Mouse (Mus musculus) embryonic facial prominence, embryonic 15.5 days (tissue): ENCODE results near the gene Rnf216. TPM values are rescaled to one million over a fixed set of nuclear protein-coding genes. Genes with fewer than 3 reads are reported as not detected.

Experiments used
- ATAC-seq: fragments of 200-750 bp; cut with Nextera tagmentation; 2 replicates; pipeline ENCODE4 v1.8.0; 2017; ENCODE audit warnings: low read depth, moderate TSS enrichment; ENCODE audit not compliant: insufficient number of reproducible peaks, low FRiP score, low TSS enrichment
- H3K27ac ChIP-seq: fragments of 300-500 bp; sonication (generic); replicated peaks from 2 replicates; pipeline ENCODE4 v1.5.1; 2015; ENCODE audit warnings: mild to moderate bottlenecking, inconsistent platforms
- H3K27me3 ChIP-seq: fragments of 300-500 bp; sonication (generic); 2 replicates; pipeline ENCODE4 v1.6.1; 2015; ENCODE audit warnings: inconsistent platforms
- H3K36me3 ChIP-seq: fragments of 300-500 bp; sonication (generic); 2 replicates; pipeline ENCODE4 v1.6.1; 2015; ENCODE audit warnings: mild to moderate bottlenecking, inconsistent platforms
- H3K4me1 ChIP-seq: fragments of 300-500 bp; sonication (generic); 2 replicates; pipeline ENCODE4 v1.6.1; 2015; ENCODE audit warnings: inconsistent platforms
- H3K4me2 ChIP-seq: fragments of 300-500 bp; sonication (generic); replicated peaks from 2 replicates; pipeline ENCODE4 v1.6.1; 2015; ENCODE audit warnings: mild to moderate bottlenecking, inconsistent platforms
- H3K4me3 ChIP-seq: fragments of 300-500 bp; sonication (generic); replicated peaks from 2 replicates; pipeline ENCODE4 v1.5.1; 2015; ENCODE audit warnings: mild to moderate bottlenecking, inconsistent platforms
- H3K9ac ChIP-seq: fragments of 300-500 bp; sonication (generic); 2 replicates; pipeline ENCODE4 v1.6.1; 2015; ENCODE audit warnings: inconsistent platforms
- H3K9me3 ChIP-seq: fragments of 300-500 bp; sonication (generic); replicated peaks from 2 replicates; pipeline ENCODE4 v1.6.1; 2016; ENCODE audit warnings: inconsistent platforms
- WGBS: fragments of 180-500 bp; shearing (Covaris S2); methylation state at CpG from one replicate; pipeline ENCODE4 v1.1.7; 2015; 5-methylcytosine and 5-hydroxymethylcytosine counted together
- polyA plus RNA-seq: library from polyadenylated mRNA; unstranded; fragments of >200 nt; fragmentation: Nextera tagmentation; extraction: Ambion mirVana; gene quantifications from 2 replicates; pipeline ENCODE4 v1.2.1, GENCODE M21; 2015

Rnf216 gene
- polyA plus RNA-seq, 1 experiment from 2014 or later, result 41.2 TPM

DNA sequence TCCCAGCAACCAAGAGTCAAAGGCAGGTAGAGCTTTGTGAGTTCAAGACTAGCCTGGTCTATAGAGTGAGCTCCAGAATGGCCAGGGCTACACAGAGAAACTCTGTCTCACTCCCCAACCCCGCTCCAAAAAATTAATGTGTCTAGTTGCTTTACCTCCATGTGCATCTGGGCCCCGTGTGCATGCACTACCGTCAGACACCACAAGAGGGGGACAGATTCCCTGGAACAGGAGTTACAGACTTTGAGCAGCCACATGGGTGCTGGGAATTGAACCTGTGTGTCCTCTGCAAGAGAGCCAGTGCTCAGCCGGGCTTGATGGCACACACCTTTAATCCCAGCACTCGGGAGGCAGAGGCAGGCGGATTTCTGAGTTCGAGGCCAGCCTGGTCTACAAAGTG lies 17.5 kb upstream of the Rnf216 start:
- Histone ChIP-seq H3K4me3 (no peak overlapping the region), H3K4me1 (no peaks in the 10 kb centered on the region), H3K4me2 (no peak overlapping the region), H3K27me3 (no peaks in the 10 kb centered on the region), H3K27ac (no peak overlapping the region), H3K9me3 (no peaks in the 10 kb centered on the region), H3K36me3 (no peaks in the 10 kb centered on the region), H3K9ac (no peak overlapping the region)
- WGBS, result 89% methylated on average over 7 of the region's 7 CpGs
- no peak for ATAC-seq

DNA sequence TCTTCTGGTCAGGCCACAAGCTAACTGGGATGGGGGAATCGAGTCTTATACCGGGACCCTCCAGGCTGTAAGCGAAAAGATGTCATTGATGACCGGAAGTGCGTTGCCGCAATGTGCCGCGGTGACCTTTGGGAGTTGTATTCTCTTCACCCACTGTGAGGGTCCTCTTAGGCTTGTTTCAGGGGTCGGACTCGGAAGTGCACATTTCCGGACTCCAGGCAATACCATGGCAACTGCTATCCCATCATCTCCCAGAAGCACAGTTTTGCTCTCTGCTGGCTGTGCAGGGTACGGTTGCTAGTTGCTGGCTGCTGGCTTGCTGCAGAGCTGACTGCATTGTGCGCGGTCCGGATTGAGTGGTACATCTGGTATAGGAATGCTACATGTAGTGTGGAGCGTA lies 16.3 kb upstream of the Rnf216 start:
- no peak overlapping the region for H3K9ac ChIP-seq
- no peak for ATAC-seq
- no peaks in the 10 kb centered on the region for H3K36me3 ChIP-seq

DNA sequence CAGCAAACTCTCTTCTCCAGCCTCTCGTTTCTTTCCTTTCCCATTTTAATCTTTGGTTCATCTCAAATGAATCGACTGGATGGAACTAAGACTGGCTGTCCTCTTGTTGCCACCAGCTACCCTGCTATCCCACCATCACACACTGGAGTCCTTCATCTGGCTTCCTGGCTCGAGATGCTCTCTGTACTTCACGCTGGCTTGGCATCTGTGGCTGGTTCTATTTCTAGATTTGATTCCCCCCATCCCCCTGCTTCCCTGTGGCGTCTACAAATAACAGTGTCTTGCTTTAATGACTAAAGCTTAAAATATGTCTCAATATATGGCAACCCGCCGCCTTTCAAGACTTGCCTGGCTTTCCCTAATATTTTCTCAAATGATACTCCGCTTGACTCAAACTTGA lies 15.0 kb upstream of the Rnf216 start:
- Histone ChIP-seq H3K27ac (no peak overlapping the region), H3K4me1 (no peaks in the 10 kb centered on the region), H3K27me3 (no peaks in the 10 kb centered on the region), H3K36me3 (no peaks in the 10 kb centered on the region), H3K4me3 (no peak overlapping the region), H3K9ac (no peak overlapping the region), H3K9me3 (no peaks in the 10 kb centered on the region), H3K4me2 (no peak overlapping the region)
- no peak for ATAC-seq
- 72% methylated on average over 8 of the region's 8 CpGs for WGBS

More for the DNA sequence above, 16.3 kb upstream of the Rnf216 start:
- no peak overlapping the region for H3K4me3 ChIP-seq
- H3K9me3 ChIP-seq, result no peaks in the 10 kb centered on the region
- H3K27ac ChIP-seq, result no peak overlapping the region
- H3K4me1 ChIP-seq, result no peaks in the 10 kb centered on the region
- H3K27me3 ChIP-seq, result no peaks in the 10 kb centered on the region
- no peak overlapping the region for H3K4me2 ChIP-seq
- WGBS, result 90% methylated on average over 16 of the region's 16 CpGs

DNA sequence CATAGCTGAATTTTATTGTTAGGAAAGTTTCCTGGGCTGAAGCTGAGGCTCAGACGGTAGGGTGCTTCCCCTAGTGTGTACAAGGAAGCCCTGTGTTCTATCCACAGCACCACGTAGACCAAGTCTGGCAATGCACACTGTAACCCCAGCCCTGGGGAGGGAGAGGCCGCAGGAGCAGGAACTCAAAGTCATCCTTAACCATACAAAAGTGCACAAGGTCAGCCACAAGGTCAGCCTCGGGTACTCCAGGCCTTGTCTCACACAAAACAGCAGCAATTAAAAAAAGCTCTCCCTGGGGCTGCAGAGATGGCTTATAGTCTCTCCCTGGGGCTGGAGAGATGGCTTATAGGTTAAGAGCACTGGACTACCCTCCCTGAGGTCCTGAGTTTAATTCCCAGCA lies 14.1 kb upstream of the Rnf216 start:
- Histone ChIP-seq H3K9ac (no peak overlapping the region), H3K27ac (no peak overlapping the region), H3K9me3 (no peaks in the 10 kb centered on the region), H3K36me3 (no peaks in the 10 kb centered on the region), H3K4me3 (no peak overlapping the region), H3K4me1 (no peaks in the 10 kb centered on the region), H3K27me3 (no peaks in the 10 kb centered on the region), H3K4me2 (no peak overlapping the region)
- no peak for ATAC-seq
- 61% methylated on average over 4 of the region's 4 CpGs for WGBS

GRCm38 (mm10) chr5:143126089-143126488 lies 13.3 kb upstream of the Rnf216 start:
- WGBS, result 91% methylated on average over 9 of the region's 9 CpGs
- no peaks in the 10 kb centered on the region for H3K4me1 ChIP-seq
- no peak overlapping the region for H3K4me2 ChIP-seq
- H3K27ac ChIP-seq, result no peak overlapping the region
- no peaks in the 10 kb centered on the region for H3K27me3 ChIP-seq
- no peak for ATAC-seq
- no peaks in the 10 kb centered on the region for H3K36me3 ChIP-seq
- H3K9ac ChIP-seq, result no peak overlapping the region
- no peak overlapping the region for H3K4me3 ChIP-seq
- H3K9me3 ChIP-seq, result no peaks in the 10 kb centered on the region

GRCm38 (mm10) chr5:143125601-143126000 lies 12.8 kb upstream of the Rnf216 start:
- H3K4me1 ChIP-seq, result no peaks in the 10 kb centered on the region
- WGBS, result 64% methylated on average over 7 of the region's 7 CpGs

DNA sequence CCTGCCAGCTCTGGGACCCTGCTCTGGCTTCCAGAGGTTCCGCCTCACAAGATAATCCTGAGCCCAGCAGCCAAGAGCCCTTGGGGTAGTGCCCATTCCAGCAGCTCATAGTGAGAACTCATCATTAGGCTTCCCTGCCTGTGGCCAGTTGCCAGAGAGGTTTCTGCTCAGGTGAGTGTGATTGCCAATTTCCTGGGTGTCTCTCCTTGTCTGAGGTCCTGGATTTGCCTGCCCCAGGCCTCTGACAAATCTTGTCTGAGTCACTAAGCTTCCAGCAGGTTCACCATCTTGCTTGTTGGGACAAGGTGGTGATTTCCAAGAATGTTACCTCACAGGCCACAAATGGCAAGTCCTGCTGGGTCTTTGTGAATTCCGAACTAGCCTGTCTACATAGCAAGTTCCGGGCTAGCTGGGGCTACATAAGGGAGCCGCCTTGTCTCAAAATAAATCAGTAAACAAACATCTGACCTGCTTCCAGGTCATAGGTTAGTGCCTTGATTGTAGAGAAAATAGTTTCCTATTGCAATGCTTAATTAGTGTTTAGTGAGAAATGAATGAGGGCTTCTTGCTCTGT lies 12.1 kb upstream of the Rnf216 start:
- Histone ChIP-seq H3K9ac (no peak overlapping the region), H3K36me3 (no peaks in the 10 kb centered on the region), H3K4me1 (no peaks in the 10 kb centered on the region), H3K27ac (no peak overlapping the region), H3K9me3 (no peaks in the 10 kb centered on the region), H3K27me3 (no peaks in the 10 kb centered on the region), H3K4me2 (no peak overlapping the region), H3K4me3 (no peak overlapping the region)
- WGBS, result 68% methylated on average over 4 of the region's 4 CpGs
- no peak for ATAC-seq

More at GRCm38 (mm10) chr5:143125601-143126000, 12.8 kb upstream of the Rnf216 start:
- no peaks in the 10 kb centered on the region for H3K36me3 ChIP-seq
- no peak overlapping the region for H3K4me3 ChIP-seq
- H3K27me3 ChIP-seq, result no peaks in the 10 kb centered on the region
- no peak overlapping the region for H3K27ac ChIP-seq
- H3K4me2 ChIP-seq, result no peak overlapping the region
- no peak overlapping the region for H3K9ac ChIP-seq
- H3K9me3 ChIP-seq, result no peaks in the 10 kb centered on the region
- no peak for ATAC-seq

DNA sequence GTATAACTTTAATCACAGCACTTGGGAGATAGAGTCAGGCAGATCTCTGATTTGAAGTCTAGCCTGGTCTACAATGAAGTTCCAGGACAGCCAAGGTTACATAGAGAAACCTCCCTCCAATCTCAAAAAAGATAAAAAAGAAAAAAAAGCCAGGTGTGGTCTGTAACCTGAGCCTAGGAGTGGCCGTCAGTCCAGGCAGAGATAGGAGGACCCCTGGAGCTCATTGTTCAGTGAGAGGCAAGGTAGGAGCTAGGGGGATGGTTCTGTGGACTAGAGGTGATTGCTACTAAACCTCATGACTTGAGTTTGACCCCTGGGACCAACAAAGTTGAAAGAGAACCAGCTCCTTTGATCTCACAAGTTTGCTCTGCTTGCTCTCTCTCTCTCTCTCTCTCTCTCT lies 9.9 kb upstream of the Rnf216 start:
- no peaks in the 10 kb centered on the region for H3K27me3 ChIP-seq
- no peaks in the 10 kb centered on the region for H3K36me3 ChIP-seq
- no peak overlapping the region for H3K27ac ChIP-seq
- H3K4me2 ChIP-seq, result no peak overlapping the region
- no peak for ATAC-seq
- 21% methylated on average over 1 of the region's 1 CpGs for WGBS
- no peaks in the 10 kb centered on the region for H3K9me3 ChIP-seq
- no peaks in the 10 kb centered on the region for H3K4me1 ChIP-seq
- no peak overlapping the region for H3K9ac ChIP-seq
- no peak overlapping the region for H3K4me3 ChIP-seq

GRCm38 (mm10) chr5:143122125-143122524 lies 9.3 kb upstream of the Rnf216 start:
- H3K4me2 ChIP-seq, result no peak overlapping the region
- no peak overlapping the region for H3K27ac ChIP-seq
- H3K27me3 ChIP-seq, result no peaks in the 10 kb centered on the region
- H3K4me3 ChIP-seq, result no peak overlapping the region
- 78% methylated on average over 8 of the region's 8 CpGs for WGBS
- no peaks in the 10 kb centered on the region for H3K36me3 ChIP-seq
- no peak overlapping the region for H3K9ac ChIP-seq
- no peak for ATAC-seq
- no peaks in the 10 kb centered on the region for H3K9me3 ChIP-seq
- H3K4me1 ChIP-seq, result no peaks in the 10 kb centered on the region

- ATAC-seq, result no peak
- 87% methylated on average over 3 of the region's 3 CpGs for WGBS
- no peak overlapping the region for H3K4me2 ChIP-seq
- H3K27ac ChIP-seq, result no peak overlapping the region
- no peak overlapping the region for H3K4me3 ChIP-seq
- no peaks in the 10 kb centered on the region for H3K36me3 ChIP-seq
- no peaks in the 10 kb centered on the region for H3K9me3 ChIP-seq
- H3K9ac ChIP-seq, result no peak overlapping the region
- H3K4me1 ChIP-seq, result peaks cover 16% of the 10 kb centered on the region
- no peaks in the 10 kb centered on the region for H3K27me3 ChIP-seq
These were observed 6.0 kb downstream of the Rnf216 start for GRCm38 (mm10) chr5:143106842-143107241.

DNA sequence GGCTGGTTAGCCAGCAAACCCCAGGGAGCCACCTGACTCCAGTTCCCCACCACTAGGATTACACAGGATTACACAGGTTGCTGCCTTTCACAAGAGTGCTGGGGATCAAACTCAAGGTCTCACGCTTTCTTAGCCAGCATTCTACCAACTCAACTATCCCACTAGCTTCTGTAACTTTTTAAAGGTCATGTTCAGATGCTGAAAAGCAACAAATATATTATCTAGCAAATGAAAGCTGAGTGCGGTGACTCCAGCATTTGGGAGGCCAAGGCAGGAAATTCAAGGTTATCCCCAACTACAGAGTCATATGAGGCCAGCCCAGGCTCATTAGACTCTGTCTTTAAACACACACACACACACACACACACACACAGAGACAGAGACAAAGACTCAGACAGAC lies 9.6 kb downstream of the Rnf216 start:
- H3K9ac ChIP-seq, result no peak overlapping the region
- H3K4me3 ChIP-seq, result no peak overlapping the region
- 94% methylated on average over 2 of the region's 2 CpGs for WGBS
- H3K27me3 ChIP-seq, result no peaks in the 10 kb centered on the region
- H3K4me2 ChIP-seq, result no peak overlapping the region
- no peaks in the 10 kb centered on the region for H3K9me3 ChIP-seq
- ATAC-seq, result no peak
- no peak overlapping the region for H3K27ac ChIP-seq
- H3K4me1 ChIP-seq, result no peaks in the 10 kb centered on the region
- H3K36me3 ChIP-seq, result no peaks in the 10 kb centered on the region

- H3K4me3 ChIP-seq, result no peak overlapping the region
- H3K36me3 ChIP-seq, result no peaks in the 10 kb centered on the region
- H3K4me1 ChIP-seq, result no peaks in the 10 kb centered on the region
- no peak overlapping the region for H3K4me2 ChIP-seq
- H3K9ac ChIP-seq, result no peak overlapping the region
- ATAC-seq, result no peak
- no peaks in the 10 kb centered on the region for H3K27me3 ChIP-seq
- H3K9me3 ChIP-seq, result no peaks in the 10 kb centered on the region
- no peak overlapping the region for H3K27ac ChIP-seq
- 77% methylated on average over 1 of the region's 1 CpGs for WGBS
These were observed 11.2 kb downstream of the Rnf216 start for GRCm38 (mm10) chr5:143101626-143102025.
